Mouse (Mus musculus): Measurements from ENCODE around the gene Glycam1. TPM values are rescaled to one million over a fixed set of nuclear protein-coding genes. Genes with fewer than 3 reads are reported as not detected.
A peak's percentile ranks its signal among the peaks of the same experiment; 100 is the strongest.

The Glycam1 gene
- polyA plus RNA-seq, 1 experiment: not detected

DNA sequence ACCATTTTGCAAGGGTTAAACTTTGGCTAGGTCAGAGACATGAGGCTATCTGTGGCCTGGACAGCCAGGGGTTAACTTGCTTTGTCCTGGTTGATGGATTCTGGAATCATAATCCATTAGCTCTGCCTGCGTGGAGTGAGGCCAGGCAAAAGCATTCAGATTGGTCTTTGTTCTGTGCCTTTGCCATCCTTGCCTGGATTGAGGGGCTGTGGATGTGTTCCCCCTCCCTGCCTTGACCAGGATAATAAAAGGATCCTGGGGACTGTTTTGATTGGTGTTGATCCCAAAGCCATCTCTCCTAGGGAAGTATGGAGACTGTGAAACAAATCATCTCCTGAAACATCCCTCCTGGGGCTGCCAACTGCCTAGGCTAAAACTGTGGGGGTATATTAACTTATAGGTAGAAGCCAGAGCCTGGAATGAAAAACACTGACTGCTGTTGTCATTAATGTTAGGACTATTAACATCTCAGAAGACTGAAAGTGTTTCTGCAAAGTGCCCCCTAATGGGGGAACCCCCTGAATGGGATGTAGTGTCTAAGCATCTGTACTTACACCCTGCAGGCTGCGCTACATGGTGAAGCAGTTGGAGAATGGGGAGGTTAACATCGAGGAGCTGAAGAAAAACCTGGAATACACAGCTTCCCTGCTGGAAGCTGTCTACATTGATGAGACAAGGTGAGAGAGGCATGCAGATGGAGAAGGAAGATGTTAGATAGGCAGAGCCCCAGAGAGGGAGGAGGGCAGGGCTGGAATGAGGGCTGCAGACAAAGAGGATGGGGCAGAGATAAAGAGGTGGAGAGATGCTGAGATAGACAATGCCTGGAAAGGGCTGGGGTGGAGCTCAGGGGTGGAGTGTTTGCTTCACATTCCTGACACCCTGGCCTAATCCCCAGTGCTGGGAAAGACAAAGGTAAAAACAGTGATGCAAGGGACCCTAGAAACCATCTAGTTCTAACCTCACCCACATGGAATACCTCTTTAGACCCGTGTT, 45.2 kb downstream of the Glycam1 start:
- H3K4me3 ChIP-seq (ENCODE audit: extremely low read depth, insufficient read depth, insufficient read length): no peak overlapping the region
- DNase-seq (ENCODE audit: low read depth in 1 of 2, low spot score in 2 of 2): no peak
- H3K36me3 ChIP-seq (ENCODE audit: control insufficient read depth, insufficient read depth, low read length): peaks cover 7% of the 10 kb centered on the region
- no peaks in the 10 kb centered on the region for H3K27me3 ChIP-seq (ENCODE audit: control insufficient read depth, insufficient read depth, low read length)
- TF ChIP-seq POLR2A (IDR thresholded peaks at IDR 0.05; ENCODE audit: low read depth, low read length) (no peak), CTCF (IDR thresholded peaks at IDR 0.05; ENCODE audit: extremely low read depth, insufficient read depth, insufficient read length, insufficient replicate concordance) (no peak)
- H3K4me1 ChIP-seq (ENCODE audit: control insufficient read depth, insufficient read depth, insufficient read length): no peaks in the 10 kb centered on the region
- H3K27ac ChIP-seq (ENCODE audit: insufficient read depth, low read length): no peak overlapping the region
- 81% methylated on average over 4 of the region's 4 CpGs for WGBS

DNA sequence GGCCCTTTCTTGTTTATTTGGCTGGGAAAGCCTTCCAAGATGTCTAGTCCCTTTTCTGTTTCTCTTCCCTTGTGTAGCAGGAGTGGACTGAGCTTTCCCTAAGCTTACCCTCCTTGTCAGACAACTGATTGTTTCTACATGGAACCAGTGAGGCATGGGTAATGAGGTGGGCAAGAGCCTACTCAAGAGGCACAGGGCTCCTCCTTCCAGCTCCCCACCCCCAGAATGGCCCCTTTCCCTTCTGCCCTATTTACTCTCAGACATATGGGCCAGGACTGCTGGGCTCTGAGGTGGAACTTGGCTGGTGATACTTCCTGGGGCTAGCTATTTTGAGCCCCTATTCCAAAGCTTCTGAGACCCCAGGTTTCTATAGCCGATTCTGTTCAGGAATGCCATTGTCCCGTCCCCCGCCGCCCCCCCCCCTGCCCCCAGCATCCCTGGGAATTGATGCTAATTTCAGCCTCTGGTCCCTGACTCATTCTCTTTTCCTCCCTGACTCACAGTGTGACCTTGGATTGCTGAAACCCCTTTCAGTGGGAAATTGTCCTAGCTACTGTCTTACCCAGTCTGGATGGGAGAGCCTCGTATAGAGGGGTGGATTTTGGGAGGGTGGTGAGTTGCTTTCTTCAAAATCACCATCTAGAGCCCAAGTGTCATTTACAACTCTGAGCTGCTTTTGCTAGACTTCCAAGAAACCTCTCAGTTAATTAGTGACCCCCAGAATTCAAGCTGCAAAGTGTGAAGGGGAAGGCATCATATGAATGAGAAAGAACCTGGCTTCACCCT, 46.1 kb downstream of the Glycam1 start:
- 78% methylated on average over 5 of the region's 5 CpGs for WGBS
- Histone ChIP-seq H3K27me3 (ENCODE audit: control insufficient read depth, insufficient read depth, low read length) (no peaks in the 10 kb centered on the region), H3K27ac (ENCODE audit: insufficient read depth, low read length) (no peak overlapping the region), H3K4me1 (ENCODE audit: control insufficient read depth, insufficient read depth, insufficient read length) (no peaks in the 10 kb centered on the region; the same call in 1 of the 2 replicates), H3K4me3 (ENCODE audit: extremely low read depth, insufficient read depth, insufficient read length) (no peak overlapping the region), H3K36me3 (ENCODE audit: control insufficient read depth, insufficient read depth, low read length) (peaks cover 6% of the 10 kb centered on the region)
- DNase-seq (ENCODE audit: low read depth in 1 of 2, low spot score in 2 of 2): no peak
- TF ChIP-seq CTCF (IDR thresholded peaks at IDR 0.05; ENCODE audit: extremely low read depth, insufficient read depth, insufficient read length, insufficient replicate concordance) (no peak), POLR2A (IDR thresholded peaks at IDR 0.05; ENCODE audit: low read depth, low read length) (no peak)

DNA sequence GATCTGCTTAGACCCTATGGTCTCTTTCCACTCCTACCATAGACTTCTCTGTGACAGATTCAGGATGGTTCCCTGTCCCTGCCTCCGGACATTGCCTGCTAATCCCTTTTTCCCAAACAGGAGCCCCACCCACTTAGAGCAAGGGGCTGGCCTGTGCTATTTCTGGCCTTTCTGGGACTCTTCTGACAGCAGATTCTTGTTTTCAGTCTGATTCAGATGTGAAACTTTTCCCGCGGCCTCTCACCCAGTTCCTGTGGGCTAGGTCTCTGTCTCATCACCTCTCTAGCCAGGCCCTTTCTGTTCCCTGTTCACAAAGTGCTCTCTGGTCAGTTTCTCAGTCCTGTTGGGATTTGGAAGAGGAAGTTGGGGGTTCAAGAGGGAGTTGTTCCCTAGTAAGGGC, 50.0 kb downstream of the Glycam1 start:
- Histone ChIP-seq H3K27me3 (ENCODE audit: control insufficient read depth, insufficient read depth, low read length) (no peaks in the 10 kb centered on the region), H3K36me3 (ENCODE audit: control insufficient read depth, insufficient read depth, low read length) (no peaks in the 10 kb centered on the region), H3K4me3 (ENCODE audit: extremely low read depth, insufficient read depth, insufficient read length) (no peak overlapping the region), H3K4me1 (ENCODE audit: control insufficient read depth, insufficient read depth, insufficient read length) (no peaks in the 10 kb centered on the region; the same call in 1 of the 2 replicates), H3K27ac (ENCODE audit: insufficient read depth, low read length) (no peak overlapping the region)
- WGBS: 70% methylated on average over 3 of the region's 3 CpGs
- no peak for DNase-seq (ENCODE audit: low read depth in 1 of 2, low spot score in 2 of 2)
- TF ChIP-seq CTCF (IDR thresholded peaks at IDR 0.05; ENCODE audit: extremely low read depth, insufficient read depth, insufficient read length, insufficient replicate concordance) (no peak), POLR2A (IDR thresholded peaks at IDR 0.05; ENCODE audit: low read depth, low read length) (no peak)

DNA sequence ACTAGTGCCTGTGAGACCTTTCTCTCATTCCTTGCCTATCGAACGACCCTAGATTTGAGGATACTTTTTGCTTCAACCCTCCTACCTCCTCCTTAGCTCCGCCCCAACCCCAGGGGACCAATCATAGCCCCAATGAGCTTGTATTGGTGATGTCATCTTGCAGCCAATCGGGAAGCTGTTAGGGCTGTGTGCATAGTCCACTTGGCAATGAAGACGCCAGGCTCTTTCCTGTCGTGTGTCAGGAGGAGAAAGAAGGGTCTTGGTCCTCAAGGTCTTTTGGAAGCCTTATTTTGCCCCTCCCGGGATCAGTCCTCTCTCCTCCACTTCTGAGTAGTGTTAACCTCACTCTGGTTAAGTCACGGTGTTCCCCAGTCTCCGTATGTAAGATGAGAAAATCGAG, 50.8 kb downstream of the Glycam1 start:
- H3K4me3 ChIP-seq (ENCODE audit: extremely low read depth, insufficient read depth, insufficient read length): peak overlapping the region; percentile 17; the same call in 1 of the 2 replicates

DNA sequence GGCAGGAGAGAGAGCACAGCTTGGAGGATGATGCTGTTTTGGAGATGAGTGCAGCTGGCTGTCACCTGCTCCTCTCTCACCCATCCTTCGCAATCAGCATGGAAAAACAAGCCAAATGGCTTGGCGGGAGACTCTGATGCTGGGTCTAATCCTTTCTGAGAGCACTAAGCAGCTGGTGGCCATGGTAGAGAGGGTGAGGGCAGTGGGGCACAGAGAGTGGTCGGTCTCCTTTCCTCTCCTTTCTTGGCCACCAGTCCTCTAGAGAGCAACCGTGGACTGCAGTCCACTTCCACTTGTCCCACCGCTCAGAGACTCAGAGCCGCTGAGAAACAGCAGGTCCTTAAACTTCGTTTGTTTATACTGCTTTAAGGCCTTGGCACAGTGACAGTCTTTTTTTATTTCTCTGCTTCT, 51.3 kb downstream of the Glycam1 start:
- TF ChIP-seq CTCF (IDR thresholded peaks at IDR 0.05; ENCODE audit: extremely low read depth, insufficient read depth, insufficient read length, insufficient replicate concordance) (no peak), POLR2A (IDR thresholded peaks at IDR 0.05; ENCODE audit: low read depth, low read length) (no peak)
- Histone ChIP-seq H3K27ac (ENCODE audit: insufficient read depth, low read length) (no peak overlapping the region), H3K4me1 (ENCODE audit: control insufficient read depth, insufficient read depth, insufficient read length) (no peaks in the 10 kb centered on the region; the same call in 1 of the 2 replicates), H3K36me3 (ENCODE audit: control insufficient read depth, insufficient read depth, low read length) (peaks cover 4% of the 10 kb centered on the region), H3K27me3 (ENCODE audit: control insufficient read depth, insufficient read depth, low read length) (no peaks in the 10 kb centered on the region), H3K4me3 (ENCODE audit: extremely low read depth, insufficient read depth, insufficient read length) (no peak overlapping the region)
- 53% methylated on average over 7 of the region's 7 CpGs for WGBS
- no peak for DNase-seq (ENCODE audit: low read depth in 1 of 2, low spot score in 2 of 2)

More for the DNA sequence above, 50.8 kb downstream of the Glycam1 start:
- Histone ChIP-seq H3K36me3 (ENCODE audit: control insufficient read depth, insufficient read depth, low read length) (peaks cover 4% of the 10 kb centered on the region; the same call in 1 of the 2 replicates), H3K4me1 (ENCODE audit: control insufficient read depth, insufficient read depth, insufficient read length) (no peaks in the 10 kb centered on the region; the same call in 1 of the 2 replicates), H3K27ac (ENCODE audit: insufficient read depth, low read length) (no peak overlapping the region), H3K27me3 (ENCODE audit: control insufficient read depth, insufficient read depth, low read length) (no peaks in the 10 kb centered on the region)
- TF ChIP-seq CTCF (IDR thresholded peaks at IDR 0.05; ENCODE audit: extremely low read depth, insufficient read depth, insufficient read length, insufficient replicate concordance): no peak
- no peak for TF ChIP-seq POLR2A (IDR thresholded peaks at IDR 0.05; ENCODE audit: low read depth, low read length)
- peak in 1 of 2 experiments; percentile 29 for DNase-seq (ENCODE audit: low read depth in 1 of 2, low spot score in 2 of 2)
- 17% methylated on average over 10 of the region's 10 CpGs for WGBS

Other genes starting within 250 kb of the Glycam1 start
- 28.1 and 31.0 TPM in 2 replicates for gene Zfp385a, start 225.0 kb downstream of the Glycam1 start, polyA plus RNA-seq (2012; rRNA removed)
- gene Itga5, start 198.3 kb downstream of the Glycam1 start, polyA plus RNA-seq (2012; rRNA removed): 7.1 and 8.0 TPM in 2 replicates
- gene Gtsf1, start 134.6 kb downstream of the Glycam1 start, polyA plus RNA-seq (2012; rRNA removed): not detected in 2 replicates
- not detected in 2 replicates for gene Gtsf2, start 116.6 kb downstream of the Glycam1 start, polyA plus RNA-seq (2012; rRNA removed)
- gene Nckap1l, start 111.3 kb downstream of the Glycam1 start, polyA plus RNA-seq (2012; rRNA removed): 64.8 and 74.2 TPM in 2 replicates
- gene Pde1b, start 62.0 kb downstream of the Glycam1 start, polyA plus RNA-seq (2012; rRNA removed): 25.7 and 26.0 TPM in 2 replicates
- 0.26 and 0.27 TPM in 2 replicates for gene Ppp1r1a, start 27.1 kb downstream of the Glycam1 start, polyA plus RNA-seq (2012; rRNA removed)
- not detected in 2 replicates for gene Mucl1, start 190.4 kb upstream of the Glycam1 start, polyA plus RNA-seq (2012; rRNA removed)